Mouse (Mus musculus) ES-E14 (cell line): Measurements from ENCODE around the gene Serpinb9c. TPM values are rescaled to one million over a fixed set of nuclear protein-coding genes. Genes with fewer than 3 reads are reported as not detected.

Experiments
- DNase-seq: peaks from one replicate; pipeline ENCODE4 v3.0.0-alpha.2; 2013; ENCODE audit warnings: low read depth, low spot score
- H3K27ac ChIP-seq: 2 replicates; pipeline ENCODE4 v1.5.1; 2012; ENCODE audit warnings: low read depth, mild to moderate bottlenecking, low read length, moderate library complexity, mixed read lengths; ENCODE audit not compliant: poor library complexity, insufficient read depth, severe bottlenecking
- H3K36me3 ChIP-seq: 2 replicates; pipeline ENCODE4 v1.6.1; 2012; ENCODE audit warnings: mild to moderate bottlenecking, low read length, moderate library complexity, mixed read lengths; ENCODE audit not compliant: control insufficient read depth, poor library complexity, insufficient read depth, severe bottlenecking
- H3K4me1 ChIP-seq, 2 experiments: fragments of 150-350 bp in 1 of 2; sonication (generic) in 1 of 2; 2 replicates each; pipeline ENCODE4 v1.6.1; 2012; ENCODE audit warnings: low read length in 2 of 2, mild to moderate bottlenecking in 1 of 2, mixed read lengths in 1 of 2; ENCODE audit not compliant: control insufficient read depth in 2 of 2, insufficient read depth in 2 of 2, poor library complexity in 1 of 2
- H3K4me3 ChIP-seq, 2 experiments: fragments of 150-350 bp in 1 of 2; sonication (generic) in 1 of 2; 2 replicates each; pipeline ENCODE4 v1.5.1; 2012; ENCODE audit warnings: low read length in 2 of 2, low read depth in 1 of 2, mild to moderate bottlenecking in 1 of 2, mixed read lengths in 1 of 2; ENCODE audit not compliant: insufficient read depth in 1 of 2, poor library complexity in 1 of 2, severe bottlenecking in 1 of 2
- H3K9ac ChIP-seq: 2 replicates; pipeline ENCODE4 v1.6.1; 2012; ENCODE audit warnings: low read depth, mild to moderate bottlenecking, low read length, mixed read lengths; ENCODE audit not compliant: poor library complexity, insufficient read depth, severe bottlenecking
- H3K9me3 ChIP-seq: fragments of 150-350 bp; sonication (generic); 2 replicates; pipeline ENCODE4 v1.6.1; 2012; ENCODE audit warnings: low read depth, mild to moderate bottlenecking, low read length; ENCODE audit not compliant: control insufficient read depth, insufficient read depth
- CHD2 ChIP-seq: IDR thresholded peaks from 2 replicates; pipeline ENCODE4 v1.6.1; 2014; ENCODE audit warnings: mild to moderate bottlenecking, low read depth, low read length, inconsistent platforms
- HCFC1 ChIP-seq: IDR thresholded peaks from 2 replicates; pipeline ENCODE4 v1.6.1; 2012; ENCODE audit warnings: low read length, inconsistent platforms, borderline replicate concordance; ENCODE audit not compliant: insufficient read depth
- MAFK ChIP-seq: IDR thresholded peaks from 2 replicates; pipeline ENCODE4 v1.6.1; 2014; ENCODE audit warnings: mild to moderate bottlenecking, low read depth, low read length, inconsistent platforms; ENCODE audit not compliant: insufficient read depth
- ZC3H11A ChIP-seq: IDR thresholded peaks from 2 replicates; pipeline ENCODE4 v1.6.1; 2012; ENCODE audit warnings: low read depth, mild to moderate bottlenecking, inconsistent platforms, low read length, borderline replicate concordance
- ZNF384 ChIP-seq: IDR thresholded peaks from 2 replicates; pipeline ENCODE4 v1.6.1; 2012; ENCODE audit warnings: low read depth, low read length, inconsistent platforms
- in situ Hi-C, 2 experiments: fragments of 600-800 bp; cut with MboI; formaldehyde crosslinking; loops; one replicate each; pipeline ENCODE4 v1.15.1; 2025; ENCODE audit warnings: low sequenced_read_pairs in 2 of 2, inconsistent platforms in 1 of 2; ENCODE audit not compliant: unreplicated experiment in 2 of 2
- total RNA-seq: library from RNA; depleted of rRNA; stranded (reverse); fragments of 300-350 nt; gene quantifications from 2 replicates; pipeline ENCODE4 v1.2.3, GENCODE M21; 2012; rRNA removed

Gene Serpinb9c
- total RNA-seq, 1 experiment: 1.1 TPM

DNA sequence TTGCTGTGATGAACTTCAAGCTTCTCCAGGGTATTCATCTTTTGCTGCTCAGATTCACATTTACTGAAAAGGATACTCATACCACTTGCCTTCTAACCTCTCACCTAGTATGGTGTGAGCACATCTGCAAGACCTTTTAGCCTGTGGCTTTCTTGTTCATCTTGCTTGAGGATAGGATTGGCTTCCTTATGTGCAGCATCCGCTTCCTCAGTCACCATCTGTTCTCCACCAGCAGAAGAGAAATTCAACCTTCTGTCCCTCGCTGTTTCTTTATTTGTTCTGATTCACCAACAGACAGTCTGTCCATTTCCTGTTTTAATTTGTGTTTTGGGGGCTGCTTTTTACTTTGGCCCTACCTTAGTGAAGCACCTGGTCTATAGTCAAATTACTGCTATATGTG lies 21.8 kb downstream of the Serpinb9c start:
- H3K36me3 ChIP-seq: no peaks in the 10 kb centered on the region
- TF ChIP-seq MAFK: no peak
- TF ChIP-seq HCFC1: no peak
- TF ChIP-seq ZC3H11A: no peak
- TF ChIP-seq CHD2: no peak
- no peak for TF ChIP-seq ZNF384
- H3K9ac ChIP-seq: no peak overlapping the region
- no peak overlapping the region for H3K4me3 ChIP-seq
- in situ Hi-C loops: no loop called here
- no peaks in the 10 kb centered on the region for H3K9me3 ChIP-seq
- H3K4me1 ChIP-seq: no peaks in the 10 kb centered on the region
- no peak for DNase-seq
- no peak overlapping the region for H3K27ac ChIP-seq

GRCm38 (mm10) chr13:33113054-33113453 lies 46.5 kb downstream of the Serpinb9c start:
- no peak overlapping the region for H3K27ac ChIP-seq
- no peak overlapping the region for H3K9ac ChIP-seq
- TF ChIP-seq MAFK (no peak), ZNF384 (no peak), CHD2 (no peak), HCFC1 (no peak), ZC3H11A (no peak)
- H3K36me3 ChIP-seq: no peaks in the 10 kb centered on the region
- in situ Hi-C loops: no loop called here
- H3K9me3 ChIP-seq: no peaks in the 10 kb centered on the region
- no peak overlapping the region for H3K4me3 ChIP-seq
- H3K4me1 ChIP-seq: no peaks in the 10 kb centered on the region
- no peak for DNase-seq

DNA sequence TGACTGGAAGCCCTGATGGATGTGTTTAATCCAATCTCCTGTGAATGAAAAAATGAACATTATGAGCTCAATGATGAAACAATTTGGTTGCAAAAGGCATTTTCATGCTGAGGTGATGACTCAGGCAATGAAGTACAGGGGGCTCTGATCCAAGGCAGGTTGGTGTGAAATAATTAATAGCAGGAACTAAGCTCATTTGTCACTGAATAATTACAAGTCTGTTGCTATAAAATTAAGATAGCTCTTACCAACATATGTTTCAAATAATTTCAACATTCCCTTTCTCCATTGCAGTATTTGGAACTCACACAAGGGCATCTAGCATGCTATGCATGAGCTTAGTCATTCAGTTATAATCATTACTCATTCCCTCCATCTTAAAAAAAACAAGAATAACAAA lies 53.9 kb downstream of the Serpinb9c start:
- no peak overlapping the region for H3K27ac ChIP-seq
- DNase-seq: no peak
- no peaks in the 10 kb centered on the region for H3K9me3 ChIP-seq
- no peak overlapping the region for H3K4me3 ChIP-seq
- H3K9ac ChIP-seq: no peak overlapping the region
- in situ Hi-C loops: no loop called here
- H3K36me3 ChIP-seq: no peaks in the 10 kb centered on the region
- H3K4me1 ChIP-seq: no peaks in the 10 kb centered on the region
- TF ChIP-seq MAFK (no peak), CHD2 (no peak)

Other genes starting within 250 kb of the Serpinb9c start
- 0.69 and 2.5 TPM in 2 replicates for gene Serpinb6b, start 194.5 kb downstream of the Serpinb9c start, total RNA-seq
- gene Serpinb9, start 156.5 kb downstream of the Serpinb9c start, total RNA-seq: 1.2 and 3.4 TPM in 2 replicates
- gene Serpinb9b, start 132.3 kb downstream of the Serpinb9c start, total RNA-seq: 3.5 and 12.3 TPM in 2 replicates
- gene Serpinb1b, start 81.2 kb downstream of the Serpinb9c start, total RNA-seq: 0.11 and 0.22 TPM in 2 replicates
- 0.32 and 1.1 TPM in 2 replicates for gene Serpinb9d, start 33.2 kb upstream of the Serpinb9c start, total RNA-seq
- 1.5 TPM in 1 of 2 replicates, not detected in the other for gene Serpinb9e, start 89.9 kb upstream of the Serpinb9c start, total RNA-seq
- 0.76 TPM in 1 of 2 replicates, not detected in the other for gene Serpinb9f, start 164.3 kb upstream of the Serpinb9c start, total RNA-seq
- not detected in 2 replicates for gene Gm11397, start 236.0 kb upstream of the Serpinb9c start, total RNA-seq